ENCODE assay signal across 7 mouse cellular contexts in the genomic region with DNA sequence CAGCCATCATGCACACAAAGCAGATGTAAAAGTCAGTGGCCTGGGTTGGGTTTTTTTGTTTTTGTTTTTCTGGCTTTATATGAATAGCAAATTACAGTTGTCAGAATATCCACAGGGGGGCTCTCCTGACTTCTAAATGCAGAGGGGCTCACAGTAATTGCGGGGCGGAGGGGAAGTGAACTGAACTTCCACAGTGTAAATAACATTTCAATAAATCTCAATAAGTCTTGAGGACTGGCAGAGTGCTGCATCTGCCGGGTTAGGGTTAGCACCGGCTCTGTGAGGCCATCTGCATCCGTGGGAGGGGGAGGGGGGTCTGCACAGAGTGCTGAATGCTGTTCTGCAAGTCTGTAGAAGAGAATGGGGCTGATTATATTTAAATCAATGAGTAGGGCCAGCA. TPM values are rescaled to one million over a fixed set of nuclear protein-coding genes. Genes with fewer than 3 reads are reported as not detected.
DNase-seq lines count a peak whose midpoint lies in the region; ATAC-seq and TF ChIP-seq lines count a peak whose summit lies in the region.

No protein-coding gene starts in this region.

- no peaks in the 10 kb centered on the region for H3K36me3 ChIP-seq in lung, embryonic 14.5 days (ENCODE audit: insufficient read depth)
- no peaks in the 10 kb centered on the region for H3K36me3 ChIP-seq in embryonic facial prominence, embryonic 11.5 days (replicated peaks; ENCODE audit: control insufficient read depth, insufficient read depth, low read depth, low read length)
- no peaks in the 10 kb centered on the region for H3K36me3 ChIP-seq in neural tube, embryonic 13.5 days

- H3K4me3 ChIP-seq in lung, embryonic 14.5 days (ENCODE audit: low read depth, low read length), result no peak overlapping the region
- no peak overlapping the region for H3K4me3 ChIP-seq in embryonic facial prominence, embryonic 11.5 days (ENCODE audit: low read depth, low read length)
- H3K4me3 ChIP-seq in neural tube, embryonic 13.5 days, result no peak overlapping the region

- H3K27ac ChIP-seq in lung, embryonic 14.5 days (ENCODE audit: low read depth), result no peak overlapping the region
- H3K27ac ChIP-seq in embryonic facial prominence, embryonic 11.5 days (replicated peaks; ENCODE audit: low read depth, low read length), result no peak overlapping the region
- H3K27ac ChIP-seq in neural tube, embryonic 13.5 days (replicated peaks), result no peak overlapping the region

- H3K9me3 ChIP-seq in lung, embryonic 14.5 days (ENCODE audit: low read depth, low read length), result no peaks in the 10 kb centered on the region
- H3K9me3 ChIP-seq in embryonic facial prominence, embryonic 11.5 days (replicated peaks; ENCODE audit: control insufficient read depth, low read length), result no peaks in the 10 kb centered on the region
- H3K9me3 ChIP-seq in neural tube, embryonic 13.5 days, result no peaks in the 10 kb centered on the region

- WGBS in lung, embryonic 14.5 days, result 5% methylated on average over 5 of the region's 5 CpGs
- WGBS in embryonic facial prominence, embryonic 11.5 days, result 21% methylated on average over 5 of the region's 5 CpGs
- WGBS in neural tube, embryonic 13.5 days, result 1% methylated on average over 5 of the region's 5 CpGs

- no peaks in the 10 kb centered on the region for H3K4me1 ChIP-seq in lung, embryonic 14.5 days (ENCODE audit: insufficient read depth)
- no peaks in the 10 kb centered on the region for H3K4me1 ChIP-seq in embryonic facial prominence, embryonic 11.5 days (ENCODE audit: control insufficient read depth, insufficient read depth, low read length)
- H3K4me1 ChIP-seq in neural tube, embryonic 13.5 days (replicated peaks), result peaks cover 37% of the 10 kb centered on the region

- TF ChIP-seq CTCF in lung, embryonic 14.5 days (IDR thresholded peaks at IDR 0.05; ENCODE audit: low read depth), result peak; percentile 68

- peak; percentile 87 for DNase-seq in lung, embryonic 14.5 days
- DNase-seq in lung, adult 18-20 months, result no peak
- DNase-seq in embryonic facial prominence, embryonic 11.5 days (ENCODE audit: low spot score), result peak; percentile 81
- peak; percentile 53 for DNase-seq in kidney, postnatal 14 days
- DNase-seq in adrenal gland, postnatal 36 days, result no peak
- no peak for DNase-seq in spleen, postnatal 10 days (ENCODE audit: low spot score in 2 of 2)

- H3K9ac ChIP-seq in lung, embryonic 14.5 days, result no peak overlapping the region
- H3K9ac ChIP-seq in embryonic facial prominence, embryonic 11.5 days (replicated peaks; ENCODE audit: low read length), result no peak overlapping the region
- no peak overlapping the region for H3K9ac ChIP-seq in neural tube, embryonic 13.5 days

- no peak overlapping the region for H3K4me2 ChIP-seq in lung, embryonic 14.5 days
- H3K4me2 ChIP-seq in embryonic facial prominence, embryonic 11.5 days (ENCODE audit: low read depth, low read length), result no peak overlapping the region
- H3K4me2 ChIP-seq in neural tube, embryonic 13.5 days, result no peak overlapping the region

- no peaks in the 10 kb centered on the region for H3K27me3 ChIP-seq in lung, embryonic 14.5 days (ENCODE audit: insufficient read depth, low read length)
- no peaks in the 10 kb centered on the region for H3K27me3 ChIP-seq in embryonic facial prominence, embryonic 11.5 days (ENCODE audit: control insufficient read depth, insufficient read depth, low read length)
- 0 out of 2 replicates have a peak, but pooled peaks cover 4% of the 10 kb centered on the region for H3K27me3 ChIP-seq in neural tube, embryonic 13.5 days

- ATAC-seq in lung, embryonic 14.5 days (ENCODE audit: insufficient read depth), result peak; percentile 50; the same call in 1 of the 2 replicates
- ATAC-seq in embryonic facial prominence, embryonic 11.5 days (replicated peaks; ENCODE audit: insufficient number of reproducible peaks, low FRiP score, low TSS enrichment, low read depth), result 0 out of 2 replicates have a peak, but pooled peaks have one; percentile 45
- peak; percentile 82 for ATAC-seq in neural tube, embryonic 13.5 days (ENCODE audit: low read depth)

RNA-seq across cellular contexts. Expression of gene Arl4c, which starts 50.3 kb away (rescaled TPM):
- polyA plus RNA-seq in lung, embryonic 14.5 days (2014; fragmentation: Nextera tagmentation; extraction: Ambion mirVana), result 11.0 and 12.7 TPM in 2 replicates
- polyA plus RNA-seq in embryonic facial prominence, embryonic 11.5 days (2014; fragmentation: Nextera tagmentation; extraction: Ambion mirVana), result 6.4 and 6.7 TPM in 2 replicates
- polyA plus RNA-seq in neural tube, embryonic 13.5 days (2015; fragmentation: Nextera tagmentation; extraction: Ambion mirVana), result 38.3 and 39.2 TPM in 2 replicates
- total RNA-seq in adrenal gland, postnatal 36 days (2021), result 10 to 100 TPM; 11.2 to 15.2 TPM

Comparison
In these comparisons a context has a peak if more than half of its experiments do, and no peak if none do; other contexts are left out.
1. DNase-seq: peak in lung, embryonic 14.5 days (single experiment), embryonic facial prominence, embryonic 11.5 days (single experiment) and kidney, postnatal 14 days (single experiment); none in lung, adult 18-20 months (0 of 2), adrenal gland, postnatal 36 days (0 of 2) and spleen, postnatal 10 days (0 of 2).
2. Peak in every context shown above with its lines, with median percentiles within 50 percentile points of each other: ATAC-seq.